Mouse (Mus musculus) spleen, adult 2 months (tissue): ENCODE data around the gene Lysmd4. TPM values are rescaled to one million over a fixed set of nuclear protein-coding genes. Genes with fewer than 3 reads are reported as not detected.

ENCODE experiments used
- DNase-seq, 2 experiments: peaks; one replicate each; pipeline versions ENCODE4 v3.0.0 to v3.0.0-alpha.2; 2012 to 2021; ENCODE audit warnings: low spot score in 2 of 2, low read depth in 1 of 2
- H3K27ac ChIP-seq: fragments of 200-500 bp; 2 replicates; pipeline ENCODE4 v1.5.1; 2012; ENCODE audit warnings: low read length, inconsistent platforms; ENCODE audit not compliant: insufficient read depth
- H3K27me3 ChIP-seq: fragments of 200-500 bp; 2 replicates; pipeline ENCODE4 v1.6.1; 2012; ENCODE audit warnings: mild to moderate bottlenecking, moderate library complexity, low read length, inconsistent platforms; ENCODE audit not compliant: control insufficient read depth, insufficient read depth
- H3K36me3 ChIP-seq: fragments of 200-500 bp; 2 replicates; pipeline ENCODE4 v1.6.1; 2012; ENCODE audit warnings: mild to moderate bottlenecking, low read length, inconsistent platforms; ENCODE audit not compliant: control insufficient read depth, insufficient read depth
- H3K4me1 ChIP-seq: fragments of 200-500 bp; 2 replicates; pipeline ENCODE4 v1.6.1; 2011; ENCODE audit warnings: inconsistent platforms; ENCODE audit not compliant: control insufficient read depth, insufficient read depth, insufficient read length
- H3K4me3 ChIP-seq: fragments of 200-500 bp; 2 replicates; pipeline ENCODE4 v1.5.1; 2011; ENCODE audit warnings: mild to moderate bottlenecking, inconsistent platforms; ENCODE audit not compliant: insufficient read depth, insufficient read length; ENCODE audit errors: extremely low read depth
- CTCF ChIP-seq: fragments of 200-500 bp; IDR thresholded peaks from 2 replicates; pipeline ENCODE4 v1.5.1; 2011; ENCODE audit warnings: mild to moderate bottlenecking, inconsistent platforms; ENCODE audit not compliant: insufficient read depth, insufficient read length, insufficient replicate concordance; ENCODE audit errors: extremely low read depth
- POLR2A ChIP-seq: fragments of 200-500 bp; IDR thresholded peaks from 2 replicates; pipeline ENCODE4 v1.6.1; 2011; ENCODE audit warnings: low read depth, low read length, inconsistent platforms
- WGBS: fragments of 180-500 bp; shearing (Covaris S2); methylation state at CpG from one replicate; pipeline ENCODE4 v1.1.7; 2018; 5-methylcytosine and 5-hydroxymethylcytosine counted together
- polyA plus RNA-seq: library from polyadenylated mRNA; depleted of rRNA; stranded (reverse); fragments of >200 nt; gene quantifications from 2 replicates; pipeline ENCODE4 v1.2.3, GENCODE M21; 2012

The Lysmd4 gene
- polyA plus RNA-seq, 1 experiment, result 5.2 TPM

- no peak for DNase-seq
- Histone ChIP-seq H3K4me1 (no peaks in the 10 kb centered on the region), H3K4me3 (no peak overlapping the region), H3K27me3 (no peaks in the 10 kb centered on the region), H3K36me3 (peaks cover 12% of the 10 kb centered on the region), H3K27ac (no peak overlapping the region)
- no peak for TF ChIP-seq CTCF
- TF ChIP-seq POLR2A, result no peak
- WGBS, result 89% methylated on average over 3 of the region's 3 CpGs
Measured at GRCm38 (mm10) chr7:67230221-67230620, 7.9 kb downstream of the Lysmd4 start.

- WGBS, result 88% methylated on average over 3 of the region's 3 CpGs
- Histone ChIP-seq H3K36me3 (peaks cover 15% of the 10 kb centered on the region), H3K4me3 (no peak overlapping the region), H3K27ac (no peak overlapping the region), H3K27me3 (no peaks in the 10 kb centered on the region), H3K4me1 (no peaks in the 10 kb centered on the region)
- TF ChIP-seq POLR2A (no peak), CTCF (no peak)
- DNase-seq, result no peak
Measured at GRCm38 (mm10) chr7:67230640-67231140, 8.3 kb downstream of the Lysmd4 start.

GRCm38 (mm10) chr7:67232504-67232903, 10.2 kb downstream of the Lysmd4 start:
- no peak for DNase-seq
- WGBS, result 94% methylated on average over 14 of the region's 14 CpGs
- H3K36me3 ChIP-seq, result peaks cover 22% of the 10 kb centered on the region
- TF ChIP-seq POLR2A (no peak), CTCF (no peak)
- no peaks in the 10 kb centered on the region for H3K27me3 ChIP-seq
- no peaks in the 10 kb centered on the region for H3K4me1 ChIP-seq
- no peak overlapping the region for H3K4me3 ChIP-seq
- H3K27ac ChIP-seq, result no peak overlapping the region

GRCm38 (mm10) chr7:67234797-67235196, 12.5 kb downstream of the Lysmd4 start:
- peaks cover 32% of the 10 kb centered on the region for H3K36me3 ChIP-seq
- H3K4me3 ChIP-seq, result no peak overlapping the region

GRCm38 (mm10) chr7:67236351-67236750, 14.0 kb downstream of the Lysmd4 start:
- H3K4me3 ChIP-seq, result no peak overlapping the region
- WGBS, result 87% methylated on average over 2 of the region's 2 CpGs
- TF ChIP-seq CTCF, result no peak
- TF ChIP-seq POLR2A, result no peak
- DNase-seq, result no peak
- no peak overlapping the region for H3K27ac ChIP-seq
- peaks cover 33% of the 10 kb centered on the region for H3K36me3 ChIP-seq
- no peaks in the 10 kb centered on the region for H3K4me1 ChIP-seq
- H3K27me3 ChIP-seq, result no peaks in the 10 kb centered on the region

More at GRCm38 (mm10) chr7:67234797-67235196, 12.5 kb downstream of the Lysmd4 start:
- WGBS, result 85% methylated on average over 8 of the region's 8 CpGs
- Histone ChIP-seq H3K27ac (no peak overlapping the region), H3K27me3 (no peaks in the 10 kb centered on the region), H3K4me1 (no peaks in the 10 kb centered on the region)
- DNase-seq, result no peak
- no peak for TF ChIP-seq POLR2A

- Histone ChIP-seq H3K27ac (no peak overlapping the region), H3K27me3 (no peaks in the 10 kb centered on the region), H3K4me3 (no peak overlapping the region), H3K4me1 (no peaks in the 10 kb centered on the region), H3K36me3 (peaks cover 30% of the 10 kb centered on the region)
- DNase-seq, result no peak
- TF ChIP-seq POLR2A (no peak), CTCF (no peak)
- WGBS, result 29% methylated on average over 2 of the region's 2 CpGs
Measured at GRCm38 (mm10) chr7:67237752-67238151, 15.4 kb downstream of the Lysmd4 start.

GRCm38 (mm10) chr7:67241969-67242368, 19.6 kb downstream of the Lysmd4 start:
- 76% methylated on average over 3 of the region's 3 CpGs for WGBS
- peaks cover 13% of the 10 kb centered on the region for H3K36me3 ChIP-seq
- no peaks in the 10 kb centered on the region for H3K27me3 ChIP-seq
- no peak overlapping the region for H3K27ac ChIP-seq
- no peak for DNase-seq
- TF ChIP-seq POLR2A (no peak), CTCF (no peak)
- H3K4me1 ChIP-seq, result no peaks in the 10 kb centered on the region
- H3K4me3 ChIP-seq, result no peak overlapping the region
